Mouse (Mus musculus) liver, embryonic 11.5 days (tissue): ENCODE measurements around the gene Cdc42bpa. TPM values are rescaled to one million over a fixed set of nuclear protein-coding genes. Genes with fewer than 3 reads are reported as not detected.

Experiments
- ATAC-seq: fragments of 200-750 bp; cut with Nextera tagmentation; replicated peaks from 2 replicates; pipeline ENCODE4 v1.8.0; 2017; ENCODE audit warnings: moderate number of reproducible peaks, mild to moderate bottlenecking, moderate TSS enrichment, moderate library complexity; ENCODE audit not compliant: low FRiP score
- DNase-seq: peaks from one replicate; pipeline ENCODE4 v3.0.0-alpha.2; 2017; ENCODE audit warnings: low spot score
- H3K27ac ChIP-seq: fragments of 300-500 bp; sonication (generic); 2 replicates; pipeline ENCODE4 v1.5.1; 2014; ENCODE audit warnings: mild to moderate bottlenecking, low read depth, low read length, control low read depth
- H3K27me3 ChIP-seq: fragments of 300-500 bp; sonication (generic); replicated peaks from 2 replicates; pipeline ENCODE4 v1.6.1; 2014; ENCODE audit warnings: low read length, mixed read lengths; ENCODE audit not compliant: control insufficient read depth, insufficient read depth
- H3K36me3 ChIP-seq: fragments of 300-500 bp; sonication (generic); 2 replicates; pipeline ENCODE4 v1.6.1; 2014; ENCODE audit warnings: mild to moderate bottlenecking, low read length, moderate library complexity, mixed read lengths; ENCODE audit not compliant: control insufficient read depth, insufficient read depth
- H3K4me1 ChIP-seq: fragments of 300-500 bp; sonication (generic); replicated peaks from 2 replicates; pipeline ENCODE4 v1.6.1; 2014; ENCODE audit warnings: low read length, mixed read lengths; ENCODE audit not compliant: control insufficient read depth, insufficient read depth
- H3K4me2 ChIP-seq: fragments of 300-500 bp; sonication (generic); 2 replicates; pipeline ENCODE4 v1.6.1; 2014; ENCODE audit warnings: mild to moderate bottlenecking, control low read depth, moderate library complexity
- H3K4me3 ChIP-seq: fragments of 300-500 bp; sonication (generic); 2 replicates; pipeline ENCODE4 v1.5.1; 2014; ENCODE audit warnings: low read depth, low read length, control low read depth
- H3K9ac ChIP-seq: fragments of 300-500 bp; sonication (generic); 2 replicates; pipeline ENCODE4 v1.6.1; 2014; ENCODE audit warnings: low read depth, low read length, control low read depth
- H3K9me3 ChIP-seq: fragments of 300-500 bp; sonication (generic); 2 replicates; pipeline ENCODE4 v1.6.1; 2016; ENCODE audit warnings: low read length, inconsistent platforms, mixed read lengths; ENCODE audit not compliant: control insufficient read depth
- WGBS: fragments of 180-500 bp; shearing (Covaris S2); extraction: QIAGEN DNeasy Blood & Tissue Kit; methylation state at CpG from one replicate; pipeline ENCODE4 v1.1.7; 2014; 5-methylcytosine and 5-hydroxymethylcytosine counted together
- polyA plus RNA-seq: library from polyadenylated mRNA; unstranded; fragments of >200 nt; fragmentation: Nextera tagmentation; extraction: Ambion mirVana; gene quantifications from 2 replicates; pipeline ENCODE4 v1.2.1, GENCODE M21; 2014

Cdc42bpa gene
- polyA plus RNA-seq, 1 experiment from 2014 or later = 13.1 TPM

GRCm38 (mm10) chr1:180037461-180037860 is 77.2 kb downstream of the Cdc42bpa start:
- H3K27me3 ChIP-seq = no peaks in the 10 kb centered on the region
- no peak overlapping the region for H3K4me3 ChIP-seq
- no peaks in the 10 kb centered on the region for H3K9me3 ChIP-seq
- WGBS = 94% methylated on average over 3 of the region's 3 CpGs
- H3K4me2 ChIP-seq = no peak overlapping the region
- no peak for DNase-seq
- H3K4me1 ChIP-seq = no peaks in the 10 kb centered on the region
- H3K27ac ChIP-seq = no peak overlapping the region
- H3K9ac ChIP-seq = no peak overlapping the region
- no peak for ATAC-seq
- no peaks in the 10 kb centered on the region for H3K36me3 ChIP-seq

GRCm38 (mm10) chr1:180044160-180044559 is 83.9 kb downstream of the Cdc42bpa start:
- Histone ChIP-seq H3K4me1 (no peaks in the 10 kb centered on the region), H3K27ac (no peak overlapping the region), H3K4me3 (no peak overlapping the region), H3K9me3 (no peaks in the 10 kb centered on the region), H3K36me3 (peaks cover 4% of the 10 kb centered on the region; the same call in 1 of the 2 replicates), H3K27me3 (no peaks in the 10 kb centered on the region), H3K9ac (no peak overlapping the region), H3K4me2 (no peak overlapping the region)
- 91% methylated on average over 2 of the region's 2 CpGs for WGBS
- ATAC-seq (no peak), DNase-seq (no peak)

GRCm38 (mm10) chr1:180045172-180045571 is 84.9 kb downstream of the Cdc42bpa start:
- Histone ChIP-seq H3K27me3 (no peaks in the 10 kb centered on the region), H3K36me3 (peaks cover 4% of the 10 kb centered on the region; the same call in 1 of the 2 replicates), H3K4me3 (no peak overlapping the region), H3K9me3 (no peaks in the 10 kb centered on the region), H3K9ac (no peak overlapping the region), H3K4me2 (no peak overlapping the region), H3K4me1 (no peaks in the 10 kb centered on the region), H3K27ac (no peak overlapping the region)
- no peak for ATAC-seq
- DNase-seq = no peak

DNA sequence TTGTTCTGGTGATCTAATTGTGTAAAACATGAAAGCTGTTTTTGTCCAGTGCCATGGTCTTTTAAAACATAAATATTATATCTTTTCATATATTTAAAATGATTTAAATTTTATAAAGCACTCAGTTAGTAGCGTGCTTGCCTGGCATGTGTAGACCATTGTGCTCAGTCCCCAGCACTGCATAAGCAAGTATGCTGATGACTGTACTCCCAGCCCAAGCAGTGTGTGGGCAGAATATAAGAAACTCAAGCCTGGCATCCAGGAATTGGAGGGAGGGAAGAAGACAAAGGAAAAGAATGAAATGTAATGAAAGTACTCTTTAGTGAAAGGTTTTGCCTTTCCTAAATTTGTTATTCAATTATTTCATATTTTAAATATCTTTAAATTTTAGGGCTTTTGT is 128.9 kb downstream of the Cdc42bpa start:
- ATAC-seq (no peak), DNase-seq (no peak)
- H3K4me3 ChIP-seq = no peak overlapping the region
- no peak overlapping the region for H3K27ac ChIP-seq
- H3K27me3 ChIP-seq = no peaks in the 10 kb centered on the region
- H3K9ac ChIP-seq = no peak overlapping the region
- no peaks in the 10 kb centered on the region for H3K36me3 ChIP-seq
- H3K4me1 ChIP-seq = 0 out of 2 replicates have a peak, but pooled peaks cover 2% of the 10 kb centered on the region
- H3K4me2 ChIP-seq = no peak overlapping the region
- H3K9me3 ChIP-seq = no peaks in the 10 kb centered on the region
- 98% methylated on average over 1 of the region's 1 CpGs for WGBS

GRCm38 (mm10) chr1:180098426-180098825 is 138.2 kb downstream of the Cdc42bpa start:
- no peaks in the 10 kb centered on the region for H3K27me3 ChIP-seq
- DNase-seq = no peak
- no peaks in the 10 kb centered on the region for H3K36me3 ChIP-seq
- H3K9me3 ChIP-seq = no peaks in the 10 kb centered on the region
- ATAC-seq = no peak
- no peak overlapping the region for H3K9ac ChIP-seq
- no peak overlapping the region for H3K4me2 ChIP-seq
- no peaks in the 10 kb centered on the region for H3K4me1 ChIP-seq
- no peak overlapping the region for H3K27ac ChIP-seq
- no peak overlapping the region for H3K4me3 ChIP-seq
- 93% methylated on average over 5 of the region's 5 CpGs for WGBS

GRCm38 (mm10) chr1:180104567-180104966 is 144.3 kb downstream of the Cdc42bpa start:
- no peaks in the 10 kb centered on the region for H3K4me1 ChIP-seq
- no peaks in the 10 kb centered on the region for H3K27me3 ChIP-seq
- no peaks in the 10 kb centered on the region for H3K36me3 ChIP-seq
- 79% methylated on average over 3 of the region's 3 CpGs for WGBS
- DNase-seq (no peak), ATAC-seq (no peak)
- no peak overlapping the region for H3K9ac ChIP-seq
- H3K4me3 ChIP-seq = no peak overlapping the region
- H3K4me2 ChIP-seq = no peak overlapping the region
- no peak overlapping the region for H3K27ac ChIP-seq
- H3K9me3 ChIP-seq = no peaks in the 10 kb centered on the region

DNA sequence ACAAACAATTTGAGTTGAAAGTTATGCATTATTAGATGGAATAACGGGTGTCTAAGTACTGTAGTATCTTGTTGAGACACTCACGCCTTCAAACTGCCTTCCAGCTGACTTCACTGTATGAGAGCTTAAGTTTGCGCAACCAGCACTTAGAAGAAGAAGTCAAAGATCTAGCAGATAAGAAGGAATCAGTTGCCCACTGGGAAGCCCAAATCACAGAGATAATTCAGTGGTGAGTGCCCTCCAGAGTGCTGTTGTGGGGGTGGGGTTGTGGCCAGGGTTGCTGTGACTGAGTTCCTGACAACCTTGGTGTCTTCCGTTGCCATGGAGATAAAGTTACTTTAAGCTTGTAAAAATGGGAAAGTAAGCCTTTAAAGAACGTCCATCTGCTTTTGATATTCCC is 148.8 kb downstream of the Cdc42bpa start:
- no peaks in the 10 kb centered on the region for H3K36me3 ChIP-seq
- H3K9ac ChIP-seq = no peak overlapping the region
- no peaks in the 10 kb centered on the region for H3K9me3 ChIP-seq
- no peak overlapping the region for H3K4me2 ChIP-seq
- no peak for ATAC-seq
- no peaks in the 10 kb centered on the region for H3K27me3 ChIP-seq
- no peak for DNase-seq
- H3K27ac ChIP-seq = no peak overlapping the region
- H3K4me3 ChIP-seq = no peak overlapping the region
- 55% methylated on average over 5 of the region's 5 CpGs for WGBS
- no peaks in the 10 kb centered on the region for H3K4me1 ChIP-seq

GRCm38 (mm10) chr1:180116525-180116924 is 156.3 kb downstream of the Cdc42bpa start:
- Histone ChIP-seq H3K4me1 (no peaks in the 10 kb centered on the region), H3K27ac (no peak overlapping the region), H3K27me3 (no peaks in the 10 kb centered on the region), H3K9ac (no peak overlapping the region), H3K4me3 (no peak overlapping the region), H3K4me2 (no peak overlapping the region), H3K9me3 (no peaks in the 10 kb centered on the region), H3K36me3 (peaks cover 4% of the 10 kb centered on the region; the same call in 1 of the 2 replicates)
- no peak for DNase-seq
- WGBS = 76% methylated on average over 1 of the region's 1 CpGs
- no peak for ATAC-seq

DNA sequence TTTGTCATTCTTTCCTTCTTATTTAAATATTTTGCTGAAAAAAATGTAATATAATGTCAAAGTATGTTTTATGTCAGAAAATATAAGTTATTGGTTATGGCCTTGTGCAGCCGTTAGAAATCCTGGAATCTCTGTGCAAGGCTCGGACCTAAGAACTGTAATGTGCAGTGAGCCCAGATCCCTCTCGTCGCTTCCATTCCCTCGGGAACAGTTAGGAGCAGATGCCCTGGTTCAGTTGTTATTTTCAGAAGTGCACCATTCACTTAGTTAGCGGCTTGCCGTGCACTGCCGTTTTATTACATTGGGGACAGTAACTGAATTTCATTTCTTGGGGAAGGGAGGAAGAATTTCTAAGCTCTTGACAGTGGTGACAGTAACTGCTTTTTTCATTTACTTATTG is 158.0 kb downstream of the Cdc42bpa start:
- DNase-seq (no peak), ATAC-seq (no peak)
- no peaks in the 10 kb centered on the region for H3K4me1 ChIP-seq
- H3K4me3 ChIP-seq = no peak overlapping the region
- no peaks in the 10 kb centered on the region for H3K9me3 ChIP-seq
- no peak overlapping the region for H3K27ac ChIP-seq
- WGBS = 94% methylated on average over 8 of the region's 8 CpGs
- no peak overlapping the region for H3K9ac ChIP-seq
- H3K36me3 ChIP-seq = peaks cover 4% of the 10 kb centered on the region; the same call in 1 of the 2 replicates
- H3K4me2 ChIP-seq = no peak overlapping the region
- H3K27me3 ChIP-seq = no peaks in the 10 kb centered on the region
